Mouse (Mus musculus): Measurements from ENCODE around the gene Gk.

GRCm38 (mm10) chrX:85770747-85771146, 5.9 kb downstream of the Gk start:
- TF ChIP-seq MXI1 (IDR thresholded peaks at IDR 0.05; ENCODE audit: low read depth, low read length) (no peak), POLR2A (IDR thresholded peaks at IDR 0.05; ENCODE audit: low read depth, low read length) (no peak), CTCF (conservative IDR thresholded peaks at IDR 0.05 in 1 of 2, IDR thresholded peaks at IDR 0.05 in 1 of 2; ENCODE audit: low read depth in 2 of 2, low read length in 2 of 2) (no peak), UBTF (IDR thresholded peaks at IDR 0.05; ENCODE audit: low read depth, low read length) (no peak), RAD21 (IDR thresholded peaks at IDR 0.05; ENCODE audit: low read depth, low read length) (no peak), E2F4 (IDR thresholded peaks at IDR 0.05; ENCODE audit: insufficient replicate concordance, low read depth, low read length) (no peak), USF2 (conservative IDR thresholded peaks at IDR 0.05; ENCODE audit: low read depth, low read length) (no peak), RCOR1 (conservative IDR thresholded peaks at IDR 0.05; ENCODE audit: low read depth, low read length) (no peak), SIN3A (IDR thresholded peaks at IDR 0.05; ENCODE audit: low read length) (no peak), MAX (IDR thresholded peaks at IDR 0.05; ENCODE audit: low read length) (no peak), ZC3H11A (IDR thresholded peaks at IDR 0.05; ENCODE audit: low read depth, low read length) (no peak), ZNF384 (IDR thresholded peaks at IDR 0.05; ENCODE audit: low read depth, low read length) (no peak), ZKSCAN1 (IDR thresholded peaks at IDR 0.05; ENCODE audit: borderline replicate concordance, low read depth, low read length) (no peak), SMC3 (IDR thresholded peaks at IDR 0.05; ENCODE audit: low read depth, low read length) (no peak)
